Mouse (Mus musculus): ENCODE measurements around the gene Marco. TPM values are rescaled to one million over a fixed set of nuclear protein-coding genes. Genes with fewer than 3 reads are reported as not detected.

Marco gene
- total RNA-seq, 2 experiments from 2014 or later, result 0.46 to 0.50 TPM

DNA sequence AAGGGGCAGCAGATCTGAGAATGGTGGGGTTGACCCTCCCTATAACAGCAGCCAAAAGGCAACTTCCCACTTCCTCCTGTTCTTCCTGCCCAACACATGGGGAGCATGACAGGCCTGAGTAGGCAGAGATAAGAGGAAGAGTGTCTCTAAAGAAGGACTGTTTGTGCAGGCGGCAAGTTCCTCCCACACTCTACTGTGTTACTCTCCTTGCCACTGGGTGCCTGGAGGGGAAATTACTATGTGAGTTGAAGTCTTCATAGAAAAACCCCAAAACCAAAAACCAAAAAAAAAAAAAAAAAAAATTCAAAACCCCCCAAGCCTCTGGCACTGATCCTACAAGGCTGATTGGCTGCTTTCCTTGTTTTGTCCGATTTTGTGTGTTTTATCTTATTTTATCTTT is 55.2 kb downstream of the Marco start:
- intact Hi-C loops (cut with DNase I), result no loop called here

GRCm38 (mm10) chr1:120443228-120443639 is 61.6 kb downstream of the Marco start:
- DNase-seq, result no peak
- intact Hi-C loops (cut with DNase I), result no loop called here

More for the DNA sequence above, 55.2 kb downstream of the Marco start:
- DNase-seq, result no peak

DNA sequence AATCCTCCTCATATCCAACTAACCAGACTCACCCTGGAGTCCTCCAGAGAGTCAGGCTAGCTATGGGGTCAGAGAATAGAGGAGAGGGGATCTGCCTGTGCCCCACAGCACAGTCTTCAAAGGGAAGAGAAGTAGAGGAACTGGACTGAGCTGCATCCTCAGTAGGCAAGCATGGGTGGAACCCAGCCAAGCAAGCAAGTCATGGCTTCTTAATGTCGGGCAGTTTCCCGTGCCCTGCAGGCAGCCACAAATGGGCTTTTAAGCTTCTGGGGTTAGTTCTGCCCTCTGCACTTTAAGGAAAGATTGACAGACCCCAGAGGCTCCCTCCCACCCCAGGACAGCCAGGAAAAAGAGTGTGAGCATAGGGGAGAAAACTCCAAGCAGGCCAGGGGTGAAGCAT is 63.2 kb downstream of the Marco start:
- intact Hi-C loops (cut with DNase I), result no loop called here
- no peak for DNase-seq

GRCm38 (mm10) chr1:120435591-120435990 is 69.2 kb downstream of the Marco start:
- no peak for DNase-seq
- intact Hi-C loops (cut with DNase I), result no loop called here

- DNase-seq, result no peak
- intact Hi-C loops (cut with DNase I), result no loop called here
These were observed 74.7 kb downstream of the Marco start for GRCm38 (mm10) chr1:120430171-120430570.

DNA sequence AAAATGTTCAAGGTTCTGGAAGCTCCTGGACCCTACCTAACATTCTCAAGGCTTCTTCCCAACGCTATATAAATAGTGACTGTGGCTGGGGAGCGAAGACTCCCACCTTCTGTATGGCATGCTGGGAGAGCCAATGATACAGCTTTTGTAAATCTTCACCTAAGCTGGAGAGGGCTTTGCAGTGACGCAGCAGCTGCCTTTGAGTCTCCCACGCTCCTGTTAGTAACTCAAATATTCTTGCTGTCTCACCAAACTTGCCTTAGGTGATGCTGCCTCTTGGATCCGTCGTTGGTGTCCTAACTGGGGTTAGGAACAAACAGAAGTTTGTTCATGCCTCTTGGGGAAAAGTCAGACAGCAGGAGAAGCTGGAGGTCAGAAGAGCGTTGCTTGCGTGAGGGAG is 79.2 kb downstream of the Marco start:
- intact Hi-C loops (cut with DNase I), result no loop called here
- DNase-seq, result no peak

Other genes with a start within 250 kb of the Marco start
- 10 to 100 TPM; 29.6 to 32.7 TPM for gene Steap3, start 232.3 kb downstream of the Marco start, total RNA-seq (2021)
- not detected for gene C1ql2, start 164.4 kb downstream of the Marco start, total RNA-seq (2021)
- not detected for gene En1, start 97.4 kb upstream of the Marco start, total RNA-seq (2021)